Mouse (Mus musculus) cerebellum, adult 11-12 months (tissue): Measurements from ENCODE around the gene Eid2.

Experiments used
- DNase-seq: peaks from one replicate; pipeline ENCODE4 v3.0.0; 2022

Eid2 gene

GRCm38 (mm10) chr7:28294481-28294880, 26.8 kb downstream of the Eid2 start:
- DNase-seq = peak; percentile 36

- DNase-seq = peak; percentile 54
Observed at GRCm38 (mm10) chr7:28298837-28299625, 31.4 kb downstream of the Eid2 start.

DNA sequence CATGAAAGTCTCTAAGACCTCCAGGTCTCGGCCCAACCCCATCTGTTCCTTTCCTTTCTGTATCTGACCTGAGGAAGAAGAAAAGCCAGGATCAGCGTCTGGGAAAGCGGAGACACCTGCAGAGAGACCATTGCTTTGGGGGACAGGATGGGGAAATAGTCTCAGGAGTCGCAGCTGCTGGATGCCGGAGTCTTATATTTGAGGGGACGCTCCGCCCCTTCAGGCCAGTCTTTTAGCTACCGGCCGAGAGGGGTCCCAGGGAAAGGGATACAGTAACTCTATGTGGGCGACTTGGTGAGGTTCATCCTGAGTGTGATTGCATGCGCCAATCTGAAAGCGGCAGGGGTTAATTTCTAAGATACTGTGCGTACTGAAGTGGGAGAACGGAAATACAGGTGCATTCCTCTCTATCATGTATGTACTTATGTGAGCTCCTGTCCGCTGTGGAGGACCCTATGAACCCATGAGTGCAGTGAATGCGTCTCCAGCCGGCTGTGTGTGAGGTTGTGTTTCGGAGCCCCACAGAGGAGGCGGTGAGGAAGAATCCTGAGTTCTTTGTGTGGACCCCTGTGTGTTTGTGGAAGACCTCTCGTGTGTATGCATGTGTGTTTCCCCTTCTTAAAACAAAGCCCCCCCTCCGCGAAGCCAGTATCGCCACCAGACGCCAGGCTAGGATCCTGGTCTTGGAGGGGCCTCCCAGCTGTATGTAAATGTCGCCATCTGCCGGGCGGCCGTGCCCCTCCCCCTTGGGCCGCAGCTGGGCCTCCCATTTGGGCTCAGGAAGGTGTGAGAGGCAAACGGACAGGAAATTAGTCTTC, 34.1 kb downstream of the Eid2 start, which contains the start of gene Dll3:
TSS of gene Dll3 (minus strand) at position 623 of the 818 bp plus-strand sequence.
- DNase-seq = no peak

- DNase-seq = no peak
Observed at GRCm38 (mm10) chr7:28305641-28306040, 38.0 kb downstream of the Eid2 start.

DNA sequence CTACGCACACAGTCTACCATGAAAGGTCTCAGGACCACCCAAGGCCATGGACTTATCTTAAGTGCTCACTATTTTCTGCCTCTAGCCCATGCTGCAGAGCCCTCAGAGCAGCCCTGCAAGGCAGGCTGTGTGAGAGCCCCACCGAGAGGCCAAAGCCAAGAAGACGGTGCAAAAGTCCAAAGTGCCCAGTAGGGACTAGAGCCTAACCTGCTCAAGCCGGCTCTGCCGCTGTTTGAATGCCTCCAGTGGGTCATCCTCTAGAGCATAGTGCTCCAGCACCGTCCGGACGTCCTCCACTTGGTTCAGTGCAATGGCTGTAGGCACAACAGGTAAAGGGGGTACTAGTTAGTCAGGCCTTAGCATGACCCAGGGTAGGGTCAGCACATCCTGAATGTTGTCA, 38.5 kb downstream of the Eid2 start:
- no peak for DNase-seq

DNA sequence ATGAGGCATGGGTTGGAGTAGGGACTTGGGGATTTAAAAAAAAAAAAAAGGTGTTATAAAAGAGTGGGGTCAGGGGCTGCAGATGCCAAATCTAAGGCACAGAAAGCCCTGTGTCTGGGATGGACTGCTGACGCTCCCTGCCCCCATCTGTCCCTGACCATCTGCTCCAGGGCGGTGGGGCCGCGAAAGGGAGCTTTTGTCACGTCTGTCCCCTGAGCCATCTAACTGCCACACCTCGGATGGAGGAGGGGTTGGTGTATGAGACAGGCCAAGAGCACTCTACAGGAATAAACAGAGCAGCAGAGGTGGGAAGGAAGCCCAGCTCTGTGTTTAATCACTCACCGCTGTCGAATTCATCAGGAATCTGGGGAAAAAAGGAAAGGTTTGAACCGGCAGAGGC, 42.1 kb downstream of the Eid2 start:
- no peak for DNase-seq

DNA sequence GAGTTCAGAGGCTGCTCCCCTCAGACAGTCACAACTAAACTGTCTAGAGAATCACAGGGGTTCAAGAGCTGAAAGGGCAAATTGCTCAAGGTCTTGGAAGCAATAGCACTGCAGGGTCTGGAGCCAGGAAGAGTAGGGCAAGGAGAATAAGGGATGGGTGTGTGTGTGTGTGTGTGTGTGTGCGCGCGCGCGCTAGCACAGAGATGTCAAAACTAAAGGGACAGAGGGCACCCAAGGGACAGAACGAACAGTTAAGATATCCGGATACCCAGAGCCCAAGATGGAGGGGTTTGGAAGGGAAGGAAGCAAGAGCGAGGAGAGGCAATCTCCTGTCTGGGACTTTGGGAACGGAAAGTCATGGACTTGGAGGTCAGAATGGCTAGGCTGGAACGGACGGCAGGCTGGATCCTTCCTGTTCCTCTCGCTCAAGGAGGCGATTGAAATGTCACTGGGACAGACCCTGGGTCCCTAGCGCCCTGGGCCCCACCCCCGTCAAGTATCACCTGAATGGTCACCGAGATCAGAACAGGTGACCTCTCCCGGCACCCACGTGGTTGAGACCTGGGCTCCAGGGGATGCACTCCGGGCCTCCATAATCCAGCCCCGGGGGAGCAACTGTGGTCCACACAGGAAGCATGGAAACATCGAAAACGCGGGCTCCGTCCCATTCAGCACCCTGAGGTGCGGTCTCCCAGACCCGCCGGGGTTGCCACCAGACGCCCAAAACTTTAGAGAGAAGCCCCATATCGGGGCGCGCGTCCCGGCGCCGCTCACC, 43.7 kb downstream of the Eid2 start:
- DNase-seq = no peak

DNA sequence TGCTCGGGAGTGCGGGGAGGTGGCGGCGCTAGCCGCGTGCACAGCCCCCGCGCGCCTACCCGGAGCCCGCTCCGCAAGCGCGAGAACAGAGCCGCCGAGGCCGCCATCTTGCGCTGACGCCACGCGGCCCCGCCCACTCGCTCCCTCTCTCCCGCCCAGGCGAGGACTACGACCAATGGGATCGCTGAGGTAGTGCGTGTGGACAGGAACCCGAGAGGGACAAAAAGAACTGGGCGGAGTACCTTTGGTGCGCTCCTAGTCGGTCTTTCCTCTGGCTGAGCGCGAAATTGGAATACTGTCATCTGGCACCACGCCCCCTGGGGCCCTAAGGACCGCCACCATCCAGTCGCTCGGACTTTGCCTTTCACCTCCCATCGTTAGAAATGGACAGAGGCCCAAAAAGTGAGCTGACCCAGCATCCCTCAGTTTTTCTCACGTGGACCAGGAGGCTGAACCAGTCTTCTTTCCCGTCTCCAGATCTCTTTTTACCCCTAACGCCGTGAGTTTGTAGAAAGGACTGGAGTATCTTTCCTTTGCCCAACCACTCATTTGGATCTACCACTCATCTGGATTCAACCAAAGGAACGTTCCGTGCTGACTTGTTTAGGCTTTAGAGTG, 44.4 kb downstream of the Eid2 start, which contains the start of gene Timm50:
TSS of gene Timm50 (minus strand) at position 147 of the 618 bp plus-strand sequence.
- peak; percentile 97 for DNase-seq

DNA sequence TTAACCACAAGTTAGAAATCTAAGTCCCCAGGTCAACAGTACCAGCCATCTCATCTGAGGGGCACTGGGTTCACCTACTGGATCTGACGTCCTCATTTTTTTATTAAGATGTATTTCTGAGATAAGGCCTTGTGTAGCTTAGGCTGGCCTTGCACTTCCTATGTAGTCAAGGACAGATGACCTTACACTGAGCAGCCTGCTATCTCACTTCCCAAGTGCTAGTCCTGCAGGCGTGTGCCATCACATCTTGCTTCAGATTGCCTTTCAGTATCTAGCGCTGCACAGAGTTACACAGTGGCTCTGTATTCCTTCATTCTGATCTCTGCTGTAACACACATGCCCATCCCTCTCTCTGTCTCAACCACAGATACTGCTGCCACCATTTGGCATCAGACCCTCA, 50.4 kb downstream of the Eid2 start:
- DNase-seq = no peak

- no peak for DNase-seq
Observed at GRCm38 (mm10) chr7:28318714-28319113, 51.0 kb downstream of the Eid2 start.
